Mouse (Mus musculus): ENCODE data around the gene D230025D16Rik.

GRCm38 (mm10) chr8:105265128-105265527, 40.2 kb downstream of the D230025D16Rik start:
- no peak for TF ChIP-seq CTCF (conservative IDR thresholded peaks at IDR 0.05; ENCODE audit: low read length)
- TF ChIP-seq NANOG (IDR thresholded peaks at IDR 0.05; ENCODE audit: borderline replicate concordance, low read length): no peak

All from E14TG2a.4 (cell line).